Mouse (Mus musculus) midbrain, embryonic 16.5 days (tissue): ENCODE results near the gene Zswim5. TPM values are rescaled to one million over a fixed set of nuclear protein-coding genes. Genes with fewer than 3 reads are reported as not detected.

ENCODE experiments used
- ATAC-seq: fragments of 200-750 bp; cut with Nextera tagmentation; 2 replicates; pipeline ENCODE4 v1.8.0; 2017; ENCODE audit warnings: moderate TSS enrichment
- H3K27ac ChIP-seq: fragments of 300-500 bp; sonication (generic); 2 replicates; pipeline ENCODE4 v1.5.1; 2014; ENCODE audit warnings: mild to moderate bottlenecking, low read length, mixed read lengths
- H3K27me3 ChIP-seq: fragments of 300-500 bp; sonication (generic); 2 replicates; pipeline ENCODE4 v1.6.1; 2014; ENCODE audit warnings: low read depth, low read length, mixed read lengths; ENCODE audit not compliant: control insufficient read depth, insufficient read depth
- H3K36me3 ChIP-seq: fragments of 300-500 bp; sonication (generic); 2 replicates; pipeline ENCODE4 v1.6.1; 2014; ENCODE audit warnings: mild to moderate bottlenecking, low read length, moderate library complexity, mixed read lengths; ENCODE audit not compliant: control insufficient read depth, insufficient read depth
- H3K4me1 ChIP-seq: fragments of 300-500 bp; sonication (generic); 2 replicates; pipeline ENCODE4 v1.6.1; 2014; ENCODE audit warnings: mild to moderate bottlenecking, low read length, mixed read lengths; ENCODE audit not compliant: control insufficient read depth, insufficient read depth
- H3K4me2 ChIP-seq: fragments of 300-500 bp; sonication (generic); 2 replicates; pipeline ENCODE4 v1.6.1; 2014; ENCODE audit warnings: mild to moderate bottlenecking, low read length, mixed read lengths
- H3K4me3 ChIP-seq: fragments of 300-500 bp; sonication (generic); 2 replicates; pipeline ENCODE4 v1.5.1; 2014; ENCODE audit warnings: low read depth, mild to moderate bottlenecking, low read length, moderate library complexity, mixed read lengths
- H3K9ac ChIP-seq: fragments of 300-500 bp; sonication (generic); 2 replicates; pipeline ENCODE4 v1.6.1; 2014; ENCODE audit warnings: low read depth, low read length, mixed read lengths
- H3K9me3 ChIP-seq: fragments of 300-500 bp; sonication (generic); replicated peaks from 2 replicates; pipeline ENCODE4 v1.6.1; 2014; ENCODE audit warnings: mild to moderate bottlenecking, low read length, mixed read lengths; ENCODE audit not compliant: control insufficient read depth, poor library complexity, severe bottlenecking
- WGBS: fragments of 180-500 bp; shearing (Covaris S2); extraction: QIAGEN DNeasy Blood & Tissue Kit; methylation state at CpG from one replicate; pipeline ENCODE4 v1.1.7; 2014; 5-methylcytosine and 5-hydroxymethylcytosine counted together
- polyA plus RNA-seq: library from polyadenylated mRNA; unstranded; fragments of >200 nt; fragmentation: Nextera tagmentation; extraction: Ambion mirVana; gene quantifications from 2 replicates; pipeline ENCODE4 v1.2.1, GENCODE M21; 2015

Zswim5 gene
- polyA plus RNA-seq, 1 experiment from 2014 or later = 4.2 TPM

- Histone ChIP-seq H3K4me2 (no peak overlapping the region), H3K27ac (no peak overlapping the region), H3K36me3 (no peaks in the 10 kb centered on the region), H3K4me1 (peaks cover 3% of the 10 kb centered on the region), H3K9me3 (no peaks in the 10 kb centered on the region), H3K27me3 (no peaks in the 10 kb centered on the region), H3K4me3 (no peak overlapping the region), H3K9ac (no peak overlapping the region)
- no peak for ATAC-seq
Measured at GRCm38 (mm10) chr4:116882679-116883078, 5.5 kb downstream of the Zswim5 start.

- Histone ChIP-seq H3K36me3 (no peaks in the 10 kb centered on the region), H3K9ac (no peak overlapping the region), H3K4me1 (no peaks in the 10 kb centered on the region), H3K27ac (no peak overlapping the region), H3K4me2 (no peak overlapping the region), H3K4me3 (no peak overlapping the region), H3K9me3 (no peaks in the 10 kb centered on the region), H3K27me3 (no peaks in the 10 kb centered on the region)
- WGBS = 64% methylated on average over 4 of the region's 4 CpGs
- no peak for ATAC-seq
Measured at GRCm38 (mm10) chr4:116894200-116895080, 17.3 kb downstream of the Zswim5 start.

DNA sequence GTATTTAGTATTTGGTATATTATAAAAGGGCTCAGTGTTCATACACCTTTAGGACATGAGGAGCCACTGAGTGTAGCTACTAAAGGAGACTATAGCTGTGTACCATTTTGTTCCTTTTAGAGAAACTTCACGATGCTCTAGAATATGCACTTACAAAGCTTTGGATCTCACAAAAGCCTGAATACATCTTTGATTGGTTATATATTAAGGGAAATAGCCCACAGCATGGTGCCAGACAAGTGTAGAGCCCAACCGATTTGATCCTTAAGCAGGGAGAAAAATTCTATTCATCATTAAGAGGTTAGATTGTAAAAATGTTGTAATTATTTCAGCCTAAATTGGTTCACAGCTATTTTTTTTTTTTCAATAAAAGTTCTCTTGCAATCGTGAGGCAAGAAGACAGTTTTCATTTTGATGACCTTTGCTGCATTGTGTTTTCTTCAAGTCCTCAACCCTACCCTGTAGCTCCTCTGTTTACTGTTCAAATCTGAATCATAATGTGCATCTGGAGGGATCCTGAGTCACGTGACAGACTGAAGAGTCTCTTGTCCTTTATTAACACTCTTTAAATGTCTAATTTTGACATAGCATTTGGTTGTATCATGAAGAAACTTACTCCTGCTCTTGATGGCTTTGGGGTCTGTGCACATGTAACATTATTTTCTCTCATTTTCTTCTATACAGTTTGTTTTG lies 33.5 kb downstream of the Zswim5 start:
- H3K27me3 ChIP-seq = no peaks in the 10 kb centered on the region
- H3K9ac ChIP-seq = no peak overlapping the region
- no peak for ATAC-seq
- no peak overlapping the region for H3K4me2 ChIP-seq
- no peak overlapping the region for H3K4me3 ChIP-seq
- no peaks in the 10 kb centered on the region for H3K36me3 ChIP-seq
- H3K27ac ChIP-seq = 0 out of 2 replicates have a peak overlapping the region, but pooled peaks have one; percentile 42
- no peaks in the 10 kb centered on the region for H3K9me3 ChIP-seq
- 24% methylated on average over 4 of the region's 4 CpGs for whole genome bisulfite sequencing
- H3K4me1 ChIP-seq = peaks cover 11% of the 10 kb centered on the region

- Histone ChIP-seq H3K36me3 (no peaks in the 10 kb centered on the region), H3K9ac (no peak overlapping the region), H3K27ac (0 out of 2 replicates have a peak overlapping the region, but pooled peaks have one; percentile 17), H3K4me2 (no peak overlapping the region), H3K9me3 (no peaks in the 10 kb centered on the region), H3K27me3 (no peaks in the 10 kb centered on the region), H3K4me1 (peaks cover 11% of the 10 kb centered on the region), H3K4me3 (no peak overlapping the region)
- no peak for ATAC-seq
- 29% methylated on average over 5 of the region's 5 CpGs for WGBS
Measured at GRCm38 (mm10) chr4:116911202-116911601, 34.0 kb downstream of the Zswim5 start.

- H3K9ac ChIP-seq = no peak overlapping the region
- H3K4me3 ChIP-seq = no peak overlapping the region
- 96% methylated on average over 2 of the region's 2 CpGs for WGBS
- no peaks in the 10 kb centered on the region for H3K36me3 ChIP-seq
- ATAC-seq = no peak
- H3K27ac ChIP-seq = no peak overlapping the region
- H3K9me3 ChIP-seq = no peaks in the 10 kb centered on the region
- H3K4me2 ChIP-seq = no peak overlapping the region
- no peaks in the 10 kb centered on the region for H3K27me3 ChIP-seq
- H3K4me1 ChIP-seq = peaks cover 11% of the 10 kb centered on the region
Measured at GRCm38 (mm10) chr4:116913318-116913717, 36.1 kb downstream of the Zswim5 start.

DNA sequence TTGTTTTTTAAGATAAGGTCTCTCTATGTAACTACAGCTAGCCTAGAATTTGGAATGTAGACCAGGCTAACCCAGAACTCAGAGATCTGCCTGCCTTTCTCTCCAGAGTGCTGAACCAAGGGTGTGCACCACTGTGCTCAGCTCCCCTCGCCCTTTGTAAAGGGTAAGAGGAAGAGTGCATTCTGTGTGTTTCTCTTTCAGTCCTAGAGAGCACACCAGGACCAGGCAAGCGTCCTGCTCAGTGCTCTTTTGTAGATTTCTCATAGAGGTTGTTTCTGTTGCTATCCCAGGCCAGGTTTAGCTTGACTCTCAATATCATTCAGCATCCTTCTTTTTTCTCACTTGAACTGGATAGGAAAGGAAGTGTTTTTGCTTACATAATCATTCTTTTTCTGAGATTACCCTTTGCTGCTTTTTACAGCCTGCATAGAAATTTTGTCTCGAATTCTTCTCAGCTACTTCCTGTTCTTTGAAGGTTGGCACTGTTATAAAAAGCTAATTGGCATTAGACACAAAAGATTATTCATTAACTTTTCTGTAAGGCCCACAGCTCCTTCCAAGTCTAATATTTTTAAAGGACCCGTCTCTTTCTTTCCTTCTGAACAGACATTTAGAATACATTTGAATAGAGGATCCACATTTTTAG lies 51.0 kb downstream of the Zswim5 start:
- H3K4me3 ChIP-seq = no peak overlapping the region
- H3K27me3 ChIP-seq = no peaks in the 10 kb centered on the region
- H3K27ac ChIP-seq = no peak overlapping the region
- H3K36me3 ChIP-seq = no peaks in the 10 kb centered on the region
- H3K4me2 ChIP-seq = no peak overlapping the region
- ATAC-seq = no peak
- no peaks in the 10 kb centered on the region for H3K4me1 ChIP-seq
- H3K9ac ChIP-seq = no peak overlapping the region
- WGBS = 63% methylated on average over 4 of the region's 4 CpGs
- no peaks in the 10 kb centered on the region for H3K9me3 ChIP-seq

DNA sequence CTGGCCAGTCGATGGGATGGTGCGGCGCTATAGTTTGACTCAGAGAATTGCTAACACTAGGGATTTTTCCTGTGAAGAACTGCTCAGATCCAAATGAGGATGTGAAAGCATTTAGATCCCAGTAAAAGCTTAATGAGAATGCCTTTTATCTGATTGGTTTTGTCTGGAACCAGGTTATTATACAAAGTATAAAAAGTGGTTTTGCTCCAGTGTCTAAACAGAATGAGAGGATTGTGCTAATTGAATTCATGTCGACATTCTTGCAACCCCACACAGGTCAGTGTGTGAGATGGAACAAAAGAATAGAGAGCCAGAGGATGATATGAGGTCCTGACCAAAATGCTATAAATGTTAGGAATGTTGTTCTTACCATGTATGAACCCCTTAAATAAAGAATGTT lies 62.4 kb downstream of the Zswim5 start:
- Histone ChIP-seq H3K4me3 (no peak overlapping the region), H3K27me3 (no peaks in the 10 kb centered on the region), H3K4me1 (peaks cover 8% of the 10 kb centered on the region; the same call in 1 of the 2 replicates), H3K4me2 (no peak overlapping the region), H3K27ac (no peak overlapping the region), H3K9ac (no peak overlapping the region), H3K9me3 (no peaks in the 10 kb centered on the region), H3K36me3 (no peaks in the 10 kb centered on the region)
- 27% methylated on average over 4 of the region's 4 CpGs for WGBS
- ATAC-seq = no peak

GRCm38 (mm10) chr4:116942695-116943094 lies 65.5 kb downstream of the Zswim5 start:
- H3K36me3 ChIP-seq = no peaks in the 10 kb centered on the region
- no peak overlapping the region for H3K9ac ChIP-seq
- no peak overlapping the region for H3K4me2 ChIP-seq
- H3K4me1 ChIP-seq = peaks cover 8% of the 10 kb centered on the region; the same call in 1 of the 2 replicates
- WGBS = 46% methylated on average over 2 of the region's 2 CpGs
- no peaks in the 10 kb centered on the region for H3K27me3 ChIP-seq
- no peak for ATAC-seq
- no peaks in the 10 kb centered on the region for H3K9me3 ChIP-seq
- no peak overlapping the region for H3K4me3 ChIP-seq
- no peak overlapping the region for H3K27ac ChIP-seq
